Mouse (Mus musculus): ENCODE data around the gene Asb16. TPM values are rescaled to one million over a fixed set of nuclear protein-coding genes. Genes with fewer than 3 reads are reported as not detected.

The Asb16 gene
- polyA plus RNA-seq, 1 experiment from 2014 or later: 0.08 TPM

DNA sequence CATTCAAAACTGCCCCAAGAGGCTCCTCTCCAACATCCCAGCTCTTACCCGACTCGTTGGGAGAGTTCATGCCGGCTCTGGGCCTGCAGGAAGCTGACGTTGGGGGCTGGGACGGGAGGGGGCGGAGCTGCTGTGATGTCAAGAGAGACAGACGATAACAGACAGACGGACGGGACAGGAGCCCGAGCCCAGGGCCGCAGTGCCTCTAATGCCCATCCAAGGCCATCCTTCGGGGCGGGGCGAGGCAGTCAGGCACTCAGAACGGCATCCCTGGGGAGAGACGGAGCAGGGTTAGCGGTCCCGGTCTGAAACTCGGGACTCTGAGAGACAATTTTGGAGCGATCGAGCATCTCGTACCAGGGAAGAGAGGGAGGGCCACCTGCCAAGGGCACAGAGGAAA lies 43.9 kb upstream of the Asb16 start:
- 12% methylated on average over 22 of the region's 22 CpGs for WGBS
- Histone ChIP-seq H3K4me3 (ENCODE audit: low read length) (peak overlapping the region; percentile 24; the same call in 1 of the 2 replicates), H3K9ac (ENCODE audit: low read length) (peak overlapping the region; percentile 27; the same call in 1 of the 2 replicates), H3K27ac (ENCODE audit: low read length) (no peak overlapping the region), H3K27me3 (ENCODE audit: control insufficient read depth, insufficient read depth, low read length) (no peaks in the 10 kb centered on the region), H3K4me1 (ENCODE audit: control insufficient read depth, insufficient read depth, low read length) (peaks cover 79% of the 10 kb centered on the region), H3K4me2 (ENCODE audit: low read depth, low read length) (peak overlapping the region; percentile 54), H3K36me3 (ENCODE audit: control insufficient read depth, insufficient read depth) (no peaks in the 10 kb centered on the region; the same call in 1 of the 2 replicates), H3K9me3 (replicated peaks; ENCODE audit: control insufficient read depth, low read length) (no peaks in the 10 kb centered on the region)
- ATAC-seq (replicated peaks; ENCODE audit: extremely low read depth, insufficient read depth, low FRiP score): no peak

DNA sequence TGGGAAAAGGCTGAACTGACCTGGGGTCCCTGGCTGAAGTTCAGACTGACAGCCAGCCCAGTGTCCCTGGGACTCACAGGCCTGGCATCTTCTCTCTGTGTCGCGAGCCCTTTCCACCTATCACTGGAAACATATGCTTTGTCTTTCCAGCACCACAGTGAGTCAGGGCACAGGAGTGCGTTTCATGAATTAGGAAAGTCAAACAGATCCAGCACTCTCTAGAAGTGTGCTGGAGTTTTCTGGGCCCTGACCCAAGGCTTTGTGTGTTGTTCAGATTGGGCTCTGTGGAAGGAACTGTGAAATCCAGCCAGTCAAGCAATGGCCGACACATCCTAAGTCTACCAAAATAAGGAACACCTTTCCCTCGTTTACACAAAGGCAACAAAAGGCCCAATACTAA lies 43.3 kb upstream of the Asb16 start:
- H3K27ac ChIP-seq (ENCODE audit: low read length): no peak overlapping the region
- peak overlapping the region; percentile 54; the same call in 1 of the 2 replicates for H3K4me2 ChIP-seq (ENCODE audit: low read depth, low read length)

DNA sequence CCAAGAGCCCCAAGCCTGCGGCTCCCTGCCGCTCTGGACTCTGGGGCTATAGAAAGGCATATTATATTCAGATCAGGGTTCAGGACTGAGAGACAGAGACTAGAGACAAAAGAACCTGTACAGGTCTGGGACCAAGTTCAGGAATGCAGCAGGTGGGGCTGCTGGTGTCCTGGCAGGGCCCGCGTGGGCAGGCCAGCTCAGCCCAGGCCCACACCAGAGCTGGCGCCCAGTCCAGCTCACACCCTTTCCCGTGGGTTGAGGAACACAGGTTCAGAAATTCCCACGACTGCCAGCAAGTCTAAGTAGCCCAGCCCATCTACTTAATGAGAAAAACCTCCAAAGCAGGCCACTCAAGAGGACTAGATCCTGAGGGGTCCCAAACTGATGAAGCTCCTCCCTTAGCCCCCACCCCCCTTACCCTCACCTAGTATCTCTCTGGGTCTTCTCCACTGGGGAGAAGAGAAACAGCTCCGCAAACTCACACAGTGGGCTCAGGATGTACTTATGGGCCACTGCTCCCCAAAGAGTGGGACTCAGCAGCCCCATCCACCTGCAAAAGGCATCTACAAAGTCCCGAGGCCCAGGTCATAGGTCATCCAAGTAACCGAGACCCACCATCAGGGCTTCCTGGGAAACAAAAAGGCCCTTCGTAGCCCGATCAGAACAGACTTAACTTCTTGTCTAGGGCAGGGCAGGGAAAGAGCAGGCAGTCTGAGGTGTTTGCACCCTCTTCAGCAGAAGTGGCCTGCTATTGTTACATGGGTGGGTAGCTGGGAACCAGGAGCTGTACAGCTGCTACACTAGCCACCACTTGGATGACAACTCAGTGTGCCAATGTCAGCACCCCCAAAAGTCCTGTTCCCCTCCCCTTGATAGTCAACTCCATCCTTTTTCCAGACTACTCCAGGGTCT lies 42.2 kb upstream of the Asb16 start:
- Histone ChIP-seq H3K4me1 (ENCODE audit: control insufficient read depth, insufficient read depth, low read length) (peaks cover 69% of the 10 kb centered on the region), H3K9me3 (replicated peaks; ENCODE audit: control insufficient read depth, low read length) (no peaks in the 10 kb centered on the region), H3K9ac (ENCODE audit: low read length) (no peak overlapping the region), H3K4me2 (ENCODE audit: low read depth, low read length) (no peak overlapping the region), H3K27me3 (ENCODE audit: control insufficient read depth, insufficient read depth, low read length) (no peaks in the 10 kb centered on the region), H3K27ac (ENCODE audit: low read length) (no peak overlapping the region), H3K36me3 (ENCODE audit: control insufficient read depth, insufficient read depth) (no peaks in the 10 kb centered on the region; the same call in 1 of the 2 replicates), H3K4me3 (ENCODE audit: low read length) (no peak overlapping the region)
- 72% methylated on average over 12 of the region's 12 CpGs for WGBS
- no peak for ATAC-seq (replicated peaks; ENCODE audit: extremely low read depth, insufficient read depth, low FRiP score)

More for the DNA sequence above, 43.3 kb upstream of the Asb16 start:
- Histone ChIP-seq H3K4me1 (ENCODE audit: control insufficient read depth, insufficient read depth, low read length) (peaks cover 74% of the 10 kb centered on the region), H3K9me3 (replicated peaks; ENCODE audit: control insufficient read depth, low read length) (no peaks in the 10 kb centered on the region), H3K4me3 (ENCODE audit: low read length) (no peak overlapping the region), H3K27me3 (ENCODE audit: control insufficient read depth, insufficient read depth, low read length) (no peaks in the 10 kb centered on the region), H3K36me3 (ENCODE audit: control insufficient read depth, insufficient read depth) (no peaks in the 10 kb centered on the region; the same call in 1 of the 2 replicates), H3K9ac (ENCODE audit: low read length) (no peak overlapping the region)
- no peak for ATAC-seq (replicated peaks; ENCODE audit: extremely low read depth, insufficient read depth, low FRiP score)
- 52% methylated on average over 5 of the region's 5 CpGs for WGBS

DNA sequence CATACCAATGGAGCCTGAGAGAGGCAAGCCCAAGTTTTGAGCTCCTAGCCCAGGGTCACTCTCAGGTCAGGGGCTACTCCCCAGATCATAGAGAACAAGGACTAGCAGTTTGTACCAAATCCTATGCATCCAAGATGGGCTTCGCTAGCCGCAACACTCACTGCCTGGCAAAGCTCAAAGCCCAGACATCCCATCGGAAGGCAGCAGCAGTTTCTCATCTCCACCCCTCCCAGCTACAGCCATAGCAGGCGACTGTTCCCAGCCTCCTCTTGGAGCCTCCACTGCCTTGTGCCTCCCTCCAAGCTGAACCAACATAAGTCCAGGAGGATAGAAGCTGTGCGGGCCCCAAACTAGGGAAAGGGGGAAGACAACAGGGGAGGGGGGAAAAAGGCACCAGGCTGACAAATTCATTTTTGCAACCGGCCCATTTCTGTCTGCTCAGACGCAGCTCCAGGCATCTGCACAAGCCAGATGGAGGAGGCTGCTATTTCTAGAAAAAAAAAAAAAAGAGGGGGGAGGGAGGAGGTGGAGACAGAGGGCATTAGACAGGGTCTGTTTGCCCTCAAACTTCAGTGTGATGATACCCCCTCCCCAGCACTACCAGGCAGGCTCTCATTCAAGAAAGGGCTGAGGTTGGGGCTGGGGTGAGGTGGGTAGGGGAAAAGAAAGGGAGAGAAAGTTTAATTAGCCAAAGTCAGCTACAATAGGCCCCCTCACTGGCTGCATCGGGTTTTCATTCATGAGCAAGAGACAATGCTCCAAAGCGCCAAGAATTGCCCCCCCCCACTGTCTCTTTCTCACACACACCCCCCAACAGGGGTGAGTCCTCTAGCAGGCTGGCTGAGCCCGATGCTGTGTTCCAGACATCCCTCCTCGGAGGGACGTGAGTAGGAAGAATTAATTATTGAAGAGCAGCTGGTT lies 41.0 kb upstream of the Asb16 start:
- Histone ChIP-seq H3K9me3 (replicated peaks; ENCODE audit: control insufficient read depth, low read length) (no peaks in the 10 kb centered on the region), H3K4me3 (ENCODE audit: low read length) (peak overlapping the region; percentile 70), H3K36me3 (ENCODE audit: control insufficient read depth, insufficient read depth) (no peaks in the 10 kb centered on the region; the same call in 1 of the 2 replicates), H3K9ac (ENCODE audit: low read length) (peak overlapping the region; percentile 87; the same call in 1 of the 2 replicates), H3K27me3 (ENCODE audit: control insufficient read depth, insufficient read depth, low read length) (no peaks in the 10 kb centered on the region), H3K27ac (ENCODE audit: low read length) (no peak overlapping the region), H3K4me1 (ENCODE audit: control insufficient read depth, insufficient read depth, low read length) (peaks cover 60% of the 10 kb centered on the region), H3K4me2 (ENCODE audit: low read depth, low read length) (peak overlapping the region; percentile 81)
- 30% methylated on average over 12 of the region's 12 CpGs for WGBS
- no peak for ATAC-seq (replicated peaks; ENCODE audit: extremely low read depth, insufficient read depth, low FRiP score)

DNA sequence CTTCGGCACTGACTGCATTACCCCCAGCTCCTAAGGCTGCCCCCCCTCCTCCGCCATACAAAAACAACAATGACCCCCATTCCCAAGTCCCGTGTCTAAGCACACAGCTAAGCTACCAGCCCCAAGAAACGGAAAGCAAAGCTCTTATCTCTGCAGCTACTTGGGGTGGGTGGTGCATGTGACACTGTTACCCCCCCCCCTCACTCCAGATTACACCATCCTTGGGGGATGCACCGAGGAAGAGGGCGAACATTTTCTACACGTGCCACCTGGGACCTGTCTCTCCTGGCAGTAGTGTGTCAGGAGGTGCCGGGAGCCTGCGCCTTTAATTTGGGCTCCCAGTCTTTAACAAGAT lies 40.4 kb upstream of the Asb16 start:
- H3K4me1 ChIP-seq (ENCODE audit: control insufficient read depth, insufficient read depth, low read length): peaks cover 54% of the 10 kb centered on the region
- H3K4me2 ChIP-seq (ENCODE audit: low read depth, low read length): peak overlapping the region; percentile 81
- no peaks in the 10 kb centered on the region for H3K27me3 ChIP-seq (ENCODE audit: control insufficient read depth, insufficient read depth, low read length)
- H3K27ac ChIP-seq (ENCODE audit: low read length): no peak overlapping the region
- no peaks in the 10 kb centered on the region for H3K9me3 ChIP-seq (replicated peaks; ENCODE audit: control insufficient read depth, low read length)
- H3K9ac ChIP-seq (ENCODE audit: low read length): peak overlapping the region; percentile 87; the same call in 1 of the 2 replicates
- H3K4me3 ChIP-seq (ENCODE audit: low read length): peak overlapping the region; percentile 70
- ATAC-seq (replicated peaks; ENCODE audit: extremely low read depth, insufficient read depth, low FRiP score): no peak
- no peaks in the 10 kb centered on the region; the same call in 1 of the 2 replicates for H3K36me3 ChIP-seq (ENCODE audit: control insufficient read depth, insufficient read depth)
- 21% methylated on average over 9 of the region's 9 CpGs for WGBS

DNA sequence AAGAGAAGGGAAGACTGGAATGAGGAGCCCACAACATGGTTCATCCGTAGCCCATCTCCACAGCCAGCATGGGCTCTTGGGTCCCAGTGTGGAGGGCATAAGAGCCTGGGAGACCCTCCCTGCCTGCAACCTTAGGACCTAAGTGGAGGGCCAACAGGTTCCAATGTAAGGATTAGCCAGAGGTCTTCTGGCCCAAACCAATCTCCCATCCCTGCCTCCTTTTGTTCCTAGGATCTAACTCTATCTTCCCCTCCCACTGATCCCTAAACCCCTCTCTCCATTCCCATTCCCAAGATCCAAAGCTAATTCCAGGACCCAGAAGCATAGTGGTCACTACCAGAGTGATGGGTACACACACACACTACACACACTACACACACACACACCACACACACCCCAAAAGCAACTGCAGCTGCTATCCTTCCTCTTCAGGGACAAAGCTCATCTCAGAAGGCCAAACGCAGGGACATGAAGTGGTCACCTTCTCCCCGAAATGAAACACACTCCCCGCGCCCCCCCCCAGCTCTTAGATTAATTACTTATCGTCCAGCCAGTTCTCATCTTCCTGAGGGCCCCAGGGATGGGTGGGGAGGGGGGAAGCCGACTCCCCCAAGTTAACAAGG lies 39.8 kb upstream of the Asb16 start:
- H3K4me1 ChIP-seq (ENCODE audit: control insufficient read depth, insufficient read depth, low read length): peaks cover 50% of the 10 kb centered on the region
- H3K27ac ChIP-seq (ENCODE audit: low read length): no peak overlapping the region
- 14% methylated on average over 7 of the region's 7 CpGs for WGBS

DNA sequence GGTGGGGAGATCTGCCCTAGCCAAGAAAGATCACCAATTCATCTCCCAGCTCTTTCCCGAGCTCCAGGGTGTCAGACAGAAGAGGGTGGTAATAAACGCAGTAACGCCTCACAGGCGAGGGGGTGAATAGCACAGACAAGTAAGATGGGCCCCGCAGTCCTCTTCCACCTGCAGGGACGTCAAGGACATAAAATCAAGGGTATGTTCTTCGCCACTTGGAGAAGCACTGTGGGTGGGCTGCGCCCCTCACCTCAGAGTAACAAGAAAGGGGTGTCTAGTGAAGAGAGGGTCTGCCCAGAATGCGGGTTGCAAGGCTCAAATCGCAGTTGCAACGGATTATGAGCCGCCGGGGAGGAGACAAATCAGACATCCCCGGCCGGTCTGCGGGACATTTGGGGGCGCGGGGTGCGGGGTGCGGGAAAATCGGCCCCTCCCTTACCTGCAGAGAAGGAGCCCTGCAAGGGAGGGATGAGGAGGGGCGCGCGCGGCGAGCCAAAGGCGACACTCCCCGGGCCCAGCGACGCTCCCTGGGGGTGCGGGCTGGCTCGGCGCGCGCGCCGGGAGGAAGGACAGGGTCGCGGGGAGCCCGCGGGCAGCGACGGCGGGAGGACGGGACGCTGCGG lies 39.1 kb upstream of the Asb16 start:
- ATAC-seq (replicated peaks; ENCODE audit: extremely low read depth, insufficient read depth, low FRiP score): peak; percentile 39
- Histone ChIP-seq H3K4me2 (ENCODE audit: low read depth, low read length) (peak overlapping the region; percentile 81), H3K9ac (ENCODE audit: low read length) (peak overlapping the region; percentile 87), H3K4me3 (ENCODE audit: low read length) (peak overlapping the region; percentile 70), H3K27me3 (ENCODE audit: control insufficient read depth, insufficient read depth, low read length) (no peaks in the 10 kb centered on the region), H3K4me1 (ENCODE audit: control insufficient read depth, insufficient read depth, low read length) (peaks cover 44% of the 10 kb centered on the region), H3K9me3 (replicated peaks; ENCODE audit: control insufficient read depth, low read length) (no peaks in the 10 kb centered on the region), H3K36me3 (ENCODE audit: control insufficient read depth, insufficient read depth) (no peaks in the 10 kb centered on the region), H3K27ac (ENCODE audit: low read length) (peak overlapping the region; percentile 75)
- WGBS: under 1% methylated on average over 42 of the region's 47 CpGs

More for the DNA sequence above, 39.8 kb upstream of the Asb16 start:
- Histone ChIP-seq H3K27me3 (ENCODE audit: control insufficient read depth, insufficient read depth, low read length) (no peaks in the 10 kb centered on the region), H3K9ac (ENCODE audit: low read length) (peak overlapping the region; percentile 87), H3K9me3 (replicated peaks; ENCODE audit: control insufficient read depth, low read length) (no peaks in the 10 kb centered on the region), H3K36me3 (ENCODE audit: control insufficient read depth, insufficient read depth) (no peaks in the 10 kb centered on the region; the same call in 1 of the 2 replicates), H3K4me3 (ENCODE audit: low read length) (peak overlapping the region; percentile 70), H3K4me2 (ENCODE audit: low read depth, low read length) (peak overlapping the region; percentile 81)
- ATAC-seq (replicated peaks; ENCODE audit: extremely low read depth, insufficient read depth, low FRiP score): no peak

DNA sequence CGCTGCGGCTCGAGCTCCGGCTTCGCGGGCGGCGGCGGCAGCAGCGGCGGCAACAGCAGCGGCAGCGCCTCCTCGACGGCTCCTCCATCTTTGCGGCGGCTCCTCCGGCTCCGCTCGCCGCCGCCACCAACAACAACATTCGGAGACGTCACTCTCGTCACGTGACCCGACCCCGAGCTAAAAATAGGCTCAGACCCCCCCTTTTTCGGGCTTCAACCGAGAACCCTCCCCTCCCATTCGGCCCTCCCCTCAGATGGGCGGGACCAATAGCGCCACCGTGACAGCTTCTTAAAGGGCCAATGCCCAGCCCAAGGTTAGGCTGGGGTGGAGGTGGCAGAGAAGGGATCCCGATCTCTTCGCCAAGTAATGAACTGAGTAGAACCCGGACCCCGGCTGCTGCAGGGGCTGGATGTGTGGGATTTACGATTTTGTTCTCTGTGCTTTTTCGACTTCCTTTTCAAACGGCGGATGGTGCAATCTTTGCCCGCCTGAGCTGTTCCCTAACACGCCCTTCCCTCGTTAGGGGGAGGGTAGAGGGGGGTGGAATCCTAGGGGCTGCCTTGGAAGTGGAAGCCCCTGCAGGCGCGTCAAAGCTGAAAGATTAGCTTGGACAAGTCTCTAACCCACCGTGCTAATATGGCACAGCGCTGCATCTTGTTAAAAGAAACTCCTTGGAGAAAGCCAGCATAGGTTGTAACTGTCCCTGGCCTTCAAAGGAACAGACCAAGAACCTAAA lies 38.4 kb upstream of the Asb16 start, which contains the start of gene Hdac5:
Gene Hdac5, minus strand, starts transcription at position 161 of the 736 bp plus-strand sequence.
- peak; percentile 92 for ATAC-seq (replicated peaks; ENCODE audit: extremely low read depth, insufficient read depth, low FRiP score)
- Histone ChIP-seq H3K36me3 (ENCODE audit: control insufficient read depth, insufficient read depth) (no peaks in the 10 kb centered on the region), H3K27me3 (ENCODE audit: control insufficient read depth, insufficient read depth, low read length) (no peaks in the 10 kb centered on the region), H3K9me3 (replicated peaks; ENCODE audit: control insufficient read depth, low read length) (no peaks in the 10 kb centered on the region), H3K4me1 (ENCODE audit: control insufficient read depth, insufficient read depth, low read length) (peaks cover 37% of the 10 kb centered on the region), H3K27ac (ENCODE audit: low read length) (peak within 1 kb of the TSS; percentile 75), H3K9ac (ENCODE audit: low read length) (peak within 1 kb of the TSS; percentile 87), H3K4me2 (ENCODE audit: low read depth, low read length) (peak within 1 kb of the TSS; percentile 81), H3K4me3 (ENCODE audit: low read length) (peak within 1 kb of the TSS; percentile 70)
- WGBS: under 1% methylated on average over 49 of the region's 49 CpGs
